Mouse (Mus musculus) E14TG2a.4 (cell line): Measurements from ENCODE around the gene Med20.

Experiments used
- CTCF ChIP-seq: conservative IDR thresholded peaks from 2 replicates; pipeline ENCODE4 v1.5.1; 2014; ENCODE audit warnings: low read length
- POU5F1 ChIP-seq: IDR thresholded peaks from 2 replicates; pipeline ENCODE4 v1.6.1; 2014; ENCODE audit warnings: low read length, borderline replicate concordance

GRCm38 (mm10) chr17:47630678-47631065, 19.3 kb downstream of the Med20 start, which contains the start of gene Usp49:
- no peak for TF ChIP-seq CTCF
- no peak for TF ChIP-seq POU5F1
